In genomic region chr10:36533633-36534335, GRCm38 (mm10) we compare ENCODE assay signal across 14 mouse cellular contexts. TPM values are rescaled to one million over a fixed set of nuclear protein-coding genes. Genes with fewer than 3 reads are reported as not detected.
A peak's percentile ranks its signal among the peaks of the same experiment; 100 is the strongest.
DNase-seq lines count a peak whose midpoint lies in the region; ATAC-seq lines count a peak whose summit lies in the region.
"Had no signal": no experiment of that assay in that cellular context is flagged by ENCODE, and none has a peak within 500 bp of the region (broad histone marks: within the 10 kb centered on the region; RNA-seq: fewer than 3 reads in every experiment).

No protein-coding gene starts in this region.

- H3K36me3 ChIP-seq in hindbrain, embryonic 10.5 days: no peaks in the 10 kb centered on the region
- H3K36me3 ChIP-seq in midbrain, embryonic 14.5 days (ENCODE audit: control insufficient read depth, insufficient read depth, low read length): no peaks in the 10 kb centered on the region
- H3K36me3 ChIP-seq in heart, embryonic 10.5 days: no peaks in the 10 kb centered on the region

- no peak overlapping the region for H3K4me3 ChIP-seq in hindbrain, embryonic 10.5 days
- H3K4me3 ChIP-seq in midbrain, embryonic 14.5 days (replicated peaks; ENCODE audit: low read depth, low read length): no peak overlapping the region
- H3K4me3 ChIP-seq in heart, embryonic 10.5 days: no peak overlapping the region

- H3K4me2 ChIP-seq in midbrain, embryonic 14.5 days (ENCODE audit: low read length): no peak overlapping the region
- H3K4me2 ChIP-seq: heart, embryonic 11.5 days had no signal

- no peaks in the 10 kb centered on the region for H3K27me3 ChIP-seq in hindbrain, embryonic 10.5 days (ENCODE audit: insufficient read depth, poor library complexity, severe bottlenecking)
- no peaks in the 10 kb centered on the region for H3K27me3 ChIP-seq in midbrain, embryonic 14.5 days (ENCODE audit: control insufficient read depth, insufficient read depth, low read length)
- no peaks in the 10 kb centered on the region for H3K27me3 ChIP-seq in heart, embryonic 10.5 days (ENCODE audit: insufficient read depth, poor library complexity, severe bottlenecking)
- H3K27me3 ChIP-seq: CH12.LX had no signal

- H3K4me1 ChIP-seq in hindbrain, embryonic 10.5 days (replicated peaks): peaks cover 8% of the 10 kb centered on the region
- no peaks in the 10 kb centered on the region for H3K4me1 ChIP-seq in midbrain, embryonic 14.5 days (ENCODE audit: control insufficient read depth, insufficient read depth, low read length)
- H3K4me1 ChIP-seq in heart, embryonic 10.5 days: no peaks in the 10 kb centered on the region

- peak; percentile 89 for DNase-seq in Muller cell, postnatal 12 days (ENCODE audit: inconsistent ontology term)
- DNase-seq in embryo, embryonic 10 days (ENCODE audit: low spot score): peak; percentile 47
- peak; percentile 45 for DNase-seq in hindbrain, embryonic 10.5 days (ENCODE audit: low spot score)
- DNase-seq in midbrain, embryonic 14.5 days: peak; percentile 23
- DNase-seq in spleen, postnatal 36 days (ENCODE audit: low spot score in 2 of 2): no peak
- no peak for DNase-seq in heart, embryonic 10.5 days (ENCODE audit: low spot score)
- DNase-seq in layer of hippocampus, adult 9-11 months: no peak
- DNase-seq: adrenal gland, postnatal 36 days; cerebellum, adult 8-10 months; kidney, postnatal 36 days; lung, adult 18-20 months; thymus, postnatal 14 days had no signal

- H3K9ac ChIP-seq in midbrain, embryonic 14.5 days (replicated peaks; ENCODE audit: low read length): no peak overlapping the region

- ATAC-seq in midbrain, embryonic 14.5 days (ENCODE audit: low FRiP score, low TSS enrichment): no peak

- 21% methylated on average over 4 of the region's 4 CpGs for WGBS in hindbrain, embryonic 10.5 days
- WGBS in midbrain, embryonic 14.5 days: 9% methylated on average over 4 of the region's 4 CpGs
- WGBS in heart, embryonic 10.5 days: 77% methylated on average over 4 of the region's 4 CpGs

- H3K9me3 ChIP-seq in hindbrain, embryonic 10.5 days: peaks cover 4% of the 10 kb centered on the region; the same call in 1 of the 2 replicates
- H3K9me3 ChIP-seq in midbrain, embryonic 14.5 days (ENCODE audit: control insufficient read depth, low read length): no peaks in the 10 kb centered on the region
- H3K9me3 ChIP-seq in heart, embryonic 10.5 days: no peaks in the 10 kb centered on the region

- no peak overlapping the region for H3K27ac ChIP-seq in hindbrain, embryonic 10.5 days
- H3K27ac ChIP-seq in midbrain, embryonic 14.5 days (replicated peaks; ENCODE audit: low read depth, low read length): no peak overlapping the region
- H3K27ac ChIP-seq in heart, embryonic 10.5 days: no peak overlapping the region

RNA-seq across cellular contexts. Expression of gene Hs3st5, which starts 27.2 kb away (rescaled TPM):
- 2.2 and 3.2 TPM in 2 replicates for polyA plus RNA-seq in hindbrain, embryonic 10.5 days (2016; fragmentation: Nextera tagmentation; extraction: Ambion mirVana)
- 22.4 and 23.0 TPM in 2 replicates for polyA plus RNA-seq in midbrain, embryonic 14.5 days (2014; fragmentation: Nextera tagmentation; extraction: Ambion mirVana)
- polyA plus RNA-seq in heart, embryonic 10.5 days (2016; fragmentation: Nextera tagmentation; extraction: Ambion mirVana): 0.07 and 0.23 TPM in 2 replicates

Comparison
In these comparisons a context has a peak if more than half of its experiments do, and no peak if none do; other contexts are left out.
1. DNase-seq: peak in Muller cell, postnatal 12 days (single experiment), embryo, embryonic 10 days (single experiment), hindbrain, embryonic 10.5 days (single experiment) and midbrain, embryonic 14.5 days (single experiment); none in spleen, postnatal 36 days (0 of 2), heart, embryonic 10.5 days (single experiment) and layer of hippocampus, adult 9-11 months (single experiment).